Mouse (Mus musculus): Measurements from ENCODE around the gene Slc25a44.
"Not testable (repeated sequence)": the region's sequence is repeated elsewhere in the genome, so short reads cannot be mapped to it uniquely, and the experiment has no call there.

Slc25a44 gene

GRCm38 (mm10) chr3:88418016-88418415, 6.9 kb downstream of the Slc25a44 start:
- CTCF ChIA-PET: no interaction called here

DNA sequence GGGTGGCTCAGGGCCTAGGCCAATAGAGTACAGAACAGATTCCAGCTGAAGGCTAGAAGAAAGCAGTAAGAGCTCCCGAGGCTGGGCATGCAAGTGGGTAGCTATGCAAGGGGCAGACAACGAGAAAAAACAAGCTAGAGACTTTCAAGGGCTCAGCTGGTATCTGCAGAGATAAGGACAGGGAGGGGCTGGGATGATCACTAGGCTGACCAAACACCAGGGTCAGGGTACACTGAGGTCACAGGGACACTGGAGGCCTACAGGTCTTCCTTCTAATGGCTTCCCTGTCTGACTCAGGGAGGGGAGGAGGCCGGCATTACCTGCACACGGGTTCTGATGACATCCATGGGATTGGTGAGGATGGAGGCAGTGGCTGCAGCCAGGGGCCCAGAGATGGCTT, 9.3 kb downstream of the Slc25a44 start:
- CTCF ChIA-PET: no interaction called here

GRCm38 (mm10) chr3:88412636-88413035, 12.3 kb downstream of the Slc25a44 start:
- CTCF ChIA-PET: no interaction called here

- CTCF ChIA-PET: no interaction called here
These were observed 13.3 kb downstream of the Slc25a44 start for GRCm38 (mm10) chr3:88411681-88412080.

GRCm38 (mm10) chr3:88410645-88411031, 14.3 kb downstream of the Slc25a44 start:
- CTCF ChIA-PET: interaction anchor here (0.7 to 1.0 kb wide), 4 partner anchors 13 to 253 kb away, joined by 3 to 6 read pairs (median 3); no protein-coding TSS in a partner anchor

GRCm38 (mm10) chr3:88409741-88410644, 14.9 kb downstream of the Slc25a44 start, which contains the start of gene Pmf1:
Gene Pmf1, minus strand, starts transcription at chr3:88410331.
- CTCF ChIA-PET: interaction anchor here (0.7 to 1.1 kb wide), 5 partner anchors 14 to 252 kb away, joined by 3 to 6 read pairs (median 3); no protein-coding TSS in a partner anchor

GRCm38 (mm10) chr3:88408953-88409352, 16.0 kb downstream of the Slc25a44 start:
- CTCF ChIA-PET: interaction anchor here (0.5 kb wide), 1 partner anchor 328 kb away, joined by 5 read pairs; no protein-coding TSS in a partner anchor

DNA sequence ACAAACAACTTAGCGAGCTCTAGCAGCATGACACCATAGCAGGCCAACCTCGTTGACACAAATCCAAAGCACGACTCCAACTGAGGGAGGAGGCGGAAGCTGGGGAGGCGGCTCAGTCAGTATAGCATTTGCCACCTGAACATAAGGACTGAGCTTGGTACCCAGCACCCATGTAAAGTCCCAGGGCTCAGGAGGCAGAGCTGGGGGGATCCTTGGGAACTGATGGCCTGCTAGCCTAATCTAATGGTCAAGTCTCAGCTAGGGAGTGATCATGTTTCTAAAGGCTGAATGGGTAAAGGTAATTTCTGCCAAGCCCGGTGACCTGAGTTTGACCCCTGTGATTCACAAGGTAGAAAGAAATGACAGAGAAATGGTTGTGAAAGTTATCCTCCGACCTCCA, 17.4 kb downstream of the Slc25a44 start:
- CTCF ChIA-PET: interaction anchor here (0.6 to 1.0 kb wide), 5 partner anchors 33 to 98 kb away, joined by 3 to 6 read pairs (median 4); no protein-coding TSS in a partner anchor

GRCm38 (mm10) chr3:88407090-88407489, 17.8 kb downstream of the Slc25a44 start:
- CTCF ChIA-PET: interaction anchor here (0.6 to 1.0 kb wide), 3 partner anchors 74 to 98 kb away, joined by 3 to 4 read pairs (median 3); no protein-coding TSS in a partner anchor

- CTCF ChIA-PET: interaction anchor here (0.6 to 1.1 kb wide), 2 partner anchors 13 to 68 kb away, joined by 3 to 4 read pairs; no protein-coding TSS in a partner anchor
These were observed 21.3 kb downstream of the Slc25a44 start for GRCm38 (mm10) chr3:88403522-88404230.

DNA sequence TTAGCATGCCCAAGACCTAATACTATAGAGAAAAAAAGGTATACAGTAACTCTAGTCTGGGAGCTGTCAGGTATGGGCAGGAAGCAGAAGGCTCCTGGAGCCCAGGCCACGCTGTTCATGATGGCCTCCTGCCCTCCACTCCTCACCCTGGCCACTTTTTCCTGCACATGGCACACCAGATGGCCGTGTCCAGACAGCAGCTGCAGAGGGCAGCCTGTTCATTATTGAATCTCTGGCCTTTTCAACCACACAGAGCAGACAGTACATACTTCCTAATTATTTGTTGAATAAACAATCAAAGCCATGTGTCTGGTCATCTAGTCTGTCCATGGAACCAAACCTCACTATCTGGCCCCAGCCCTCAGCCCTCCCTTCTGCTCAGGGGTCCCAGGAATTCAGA, 26.3 kb downstream of the Slc25a44 start:
- CTCF ChIA-PET: interaction anchor here (0.6 kb wide), 1 partner anchor 28 kb away, joined by 3 read pairs; no protein-coding TSS in a partner anchor

- CTCF ChIA-PET: no interaction called here
These were observed 29.2 kb downstream of the Slc25a44 start for GRCm38 (mm10) chr3:88395742-88396141.

DNA sequence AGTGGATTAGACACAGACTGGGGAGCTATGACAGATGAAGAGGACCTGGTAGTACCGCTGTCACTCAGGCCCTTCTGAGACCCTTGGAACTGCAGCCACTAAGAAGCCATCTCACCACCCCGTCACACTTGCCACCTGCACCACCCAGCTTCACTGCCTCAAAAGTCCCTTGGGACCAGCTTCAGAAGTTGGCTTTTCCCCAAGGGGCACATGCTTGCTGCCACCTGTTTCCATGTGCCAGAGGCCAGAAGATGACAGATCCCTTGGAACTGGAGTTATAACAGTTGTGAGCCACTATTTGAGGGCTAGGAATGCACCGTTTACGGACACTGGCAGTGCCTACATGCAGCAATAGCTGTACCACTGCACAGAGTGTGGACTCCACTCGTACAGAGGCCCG, 29.7 kb downstream of the Slc25a44 start:
- CTCF ChIA-PET: interaction anchor here (0.6 kb wide), 1 partner anchor 254 kb away, joined by 3 read pairs; no protein-coding TSS in a partner anchor

GRCm38 (mm10) chr3:88393776-88394375, 31.1 kb downstream of the Slc25a44 start:
- CTCF ChIA-PET: no interaction called here

GRCm38 (mm10) chr3:88384364-88384763, 40.6 kb downstream of the Slc25a44 start, which contains the start of gene Bglap:
Gene Bglap, minus strand, starts transcription at chr3:88384464.
- CTCF ChIA-PET: no interaction called here

- CTCF ChIA-PET: not testable (repeated sequence)
These were observed 42.6 kb downstream of the Slc25a44 start for GRCm38 (mm10) chr3:88382383-88382782.

- CTCF ChIA-PET: interaction anchor here (0.6 kb wide), 1 partner anchor 44 kb away, joined by 3 read pairs; no protein-coding TSS in a partner anchor
These were observed 43.3 kb downstream of the Slc25a44 start for GRCm38 (mm10) chr3:88381389-88382315.

GRCm38 (mm10) chr3:88378599-88378998, 46.3 kb downstream of the Slc25a44 start, which contains the start of gene Bglap2:
Gene Bglap2, minus strand, starts transcription at chr3:88378699.
- CTCF ChIA-PET: not testable (repeated sequence)

GRCm38 (mm10) chr3:88376644-88377043, 48.3 kb downstream of the Slc25a44 start:
- CTCF ChIA-PET: not testable (repeated sequence)

Data from spleen, embryonic (tissue).